Comparison of ENCODE assay signal across 32 mouse cellular contexts in the genomic region with DNA sequence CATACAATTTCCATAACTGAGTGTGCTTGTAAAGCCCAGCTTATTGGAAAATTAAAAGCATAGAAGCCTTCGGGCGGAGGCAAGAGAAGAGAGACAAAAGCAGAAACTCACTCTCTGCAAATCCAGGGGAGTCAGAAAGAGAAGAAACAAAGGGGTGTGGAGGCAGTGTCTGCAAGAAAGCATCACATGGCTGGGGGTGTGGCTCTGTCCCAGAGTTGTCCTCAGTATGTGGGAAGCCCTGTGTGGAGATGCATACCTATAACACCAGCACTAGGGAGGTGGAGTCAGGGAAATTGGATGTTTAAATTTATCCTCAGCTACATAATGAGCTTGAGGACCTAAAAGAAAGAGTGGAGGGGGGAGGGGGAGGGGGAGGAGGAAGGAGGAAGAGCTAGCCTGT.
"Had no signal": no experiment of that assay in that cellular context is flagged by ENCODE, and none has a peak within 500 bp of the region (broad histone marks: within the 10 kb centered on the region; RNA-seq: fewer than 3 reads in every experiment).

No protein-coding gene starts in this region.

- H3K36me3 ChIP-seq: limb, embryonic 10.5 days; limb, embryonic 12.5 days; limb, embryonic 13.5 days; limb, embryonic 15.5 days; liver, embryonic 12.5 days; liver, embryonic 13.5 days; liver, embryonic 15.5 days; lung, embryonic 15.5 days; midbrain, embryonic 10.5 days; midbrain, embryonic 12.5 days; midbrain, embryonic 13.5 days; midbrain, embryonic 15.5 days; neural tube, embryonic 12.5 days had no signal

- H3K4me3 ChIP-seq: limb, embryonic 10.5 days; limb, embryonic 12.5 days; limb, embryonic 13.5 days; limb, embryonic 15.5 days; liver, embryonic 12.5 days; liver, embryonic 13.5 days; liver, embryonic 15.5 days; lung, embryonic 15.5 days; megakaryocyte, embryonic 14.5 days; midbrain, embryonic 10.5 days; midbrain, embryonic 12.5 days; midbrain, embryonic 13.5 days; midbrain, embryonic 15.5 days; myocyte; neural tube, embryonic 12.5 days had no signal

- H3K27me3 ChIP-seq: limb, embryonic 12.5 days; limb, embryonic 13.5 days; limb, embryonic 15.5 days; liver, embryonic 12.5 days; liver, embryonic 13.5 days; liver, embryonic 15.5 days; lung, embryonic 15.5 days; megakaryocyte, embryonic 14.5 days; midbrain, embryonic 12.5 days; midbrain, embryonic 13.5 days; midbrain, embryonic 15.5 days; neural tube, embryonic 12.5 days had no signal

- H3K4me2 ChIP-seq: limb, embryonic 12.5 days; limb, embryonic 13.5 days; limb, embryonic 15.5 days; liver, embryonic 11.5 days; liver, embryonic 12.5 days; liver, embryonic 13.5 days; liver, embryonic 15.5 days; lung, embryonic 14.5 days; lung, embryonic 15.5 days; midbrain, embryonic 11.5 days; midbrain, embryonic 12.5 days; midbrain, embryonic 13.5 days; midbrain, embryonic 15.5 days; neural tube, embryonic 12.5 days had no signal

- DNase-seq: left cerebral cortex, postnatal 4 days; liver; liver, embryonic 13.5 days; liver, postnatal 0 days; lung, adult 18-20 months; lung, adult 2 months; lung, embryonic 14.5 days; lung, postnatal 10 days; lung, postnatal 14 days; lung, postnatal 36 days; lung, postnatal 4 days; midbrain, embryonic 14.5 days had no signal

- H3K9ac ChIP-seq: limb, embryonic 12.5 days; limb, embryonic 13.5 days; limb, embryonic 15.5 days; liver, embryonic 12.5 days; liver, embryonic 13.5 days; liver, embryonic 14.5 days; liver, embryonic 15.5 days; liver, postnatal 0 days; lung, embryonic 14.5 days; lung, embryonic 15.5 days; midbrain, embryonic 12.5 days; midbrain, embryonic 13.5 days; midbrain, embryonic 15.5 days; neural tube, embryonic 12.5 days had no signal

- ATAC-seq: liver, embryonic 12.5 days; liver, postnatal 0 days; lung, postnatal 0 days; midbrain, embryonic 13.5 days; midbrain, embryonic 15.5 days; midbrain, embryonic 16.5 days had no signal

- H3K27ac ChIP-seq: limb, embryonic 10.5 days; limb, embryonic 12.5 days; limb, embryonic 13.5 days; limb, embryonic 15.5 days; liver, embryonic 12.5 days; liver, embryonic 13.5 days; liver, embryonic 14.5 days; liver, embryonic 15.5 days; lung, embryonic 15.5 days; macrophage; midbrain, embryonic 10.5 days; midbrain, embryonic 12.5 days; midbrain, embryonic 13.5 days; midbrain, embryonic 15.5 days; neural tube, embryonic 12.5 days had no signal

- H3K9me3 ChIP-seq: limb, embryonic 10.5 days; limb, embryonic 12.5 days; limb, embryonic 13.5 days; limb, embryonic 15.5 days; liver, embryonic 13.5 days; liver, embryonic 15.5 days; lung, embryonic 15.5 days; midbrain, embryonic 10.5 days; midbrain, embryonic 12.5 days; midbrain, embryonic 13.5 days; midbrain, embryonic 15.5 days; neural tube, embryonic 12.5 days had no signal

- H3K4me1 ChIP-seq: limb, embryonic 10.5 days; limb, embryonic 12.5 days; limb, embryonic 13.5 days; limb, embryonic 15.5 days; liver, embryonic 12.5 days; liver, embryonic 13.5 days; liver, embryonic 15.5 days; lung, embryonic 15.5 days; megakaryocyte, embryonic 14.5 days; midbrain, embryonic 10.5 days; midbrain, embryonic 12.5 days; midbrain, embryonic 13.5 days; midbrain, embryonic 15.5 days; neural tube, embryonic 12.5 days had no signal
